Mouse (Mus musculus) midbrain, embryonic 14.5 days (tissue): Measurements from ENCODE around the gene Depp1. TPM values are rescaled to one million over a fixed set of nuclear protein-coding genes. Genes with fewer than 3 reads are reported as not detected.
"Not testable (repeated sequence)": the region's sequence is repeated elsewhere in the genome, so short reads cannot be mapped to it uniquely, and the experiment has no call there.

Source experiments
- ATAC-seq: fragments of 200-750 bp; cut with Nextera tagmentation; 2 replicates; pipeline ENCODE4 v1.8.0; 2017; ENCODE audit warnings: moderate number of reproducible peaks, moderate library complexity; ENCODE audit not compliant: low FRiP score, low TSS enrichment
- DNase-seq: peaks from one replicate; pipeline ENCODE4 v3.0.0-alpha.2; 2015
- H3K27ac ChIP-seq: fragments of 300-500 bp; sonication (generic); replicated peaks from 2 replicates; pipeline ENCODE4 v1.5.1; 2014; ENCODE audit warnings: mild to moderate bottlenecking, low read depth, low read length, moderate library complexity
- H3K27me3 ChIP-seq: fragments of 300-500 bp; sonication (generic); 2 replicates; pipeline ENCODE4 v1.6.1; 2014; ENCODE audit warnings: low read length, control low read depth, mixed read lengths; ENCODE audit not compliant: control insufficient read depth, insufficient read depth
- H3K36me3 ChIP-seq: fragments of 300-500 bp; sonication (generic); 2 replicates; pipeline ENCODE4 v1.6.1; 2014; ENCODE audit warnings: low read length, control low read depth; ENCODE audit not compliant: control insufficient read depth, insufficient read depth
- H3K4me1 ChIP-seq: fragments of 300-500 bp; sonication (generic); 2 replicates; pipeline ENCODE4 v1.6.1; 2014; ENCODE audit warnings: mild to moderate bottlenecking, antibody characterized with exemption, low read length, control low read depth; ENCODE audit not compliant: control insufficient read depth, insufficient read depth
- H3K4me2 ChIP-seq: fragments of 300-500 bp; sonication (generic); 2 replicates; pipeline ENCODE4 v1.6.1; 2014; ENCODE audit warnings: mild to moderate bottlenecking, low read length, moderate library complexity
- H3K4me3 ChIP-seq: fragments of 300-500 bp; sonication (generic); replicated peaks from 2 replicates; pipeline ENCODE4 v1.5.1; 2014; ENCODE audit warnings: low read depth, low read length
- H3K9ac ChIP-seq: fragments of 300-500 bp; sonication (generic); replicated peaks from 2 replicates; pipeline ENCODE4 v1.6.1; 2014; ENCODE audit warnings: mild to moderate bottlenecking, low read length, moderate library complexity
- H3K9me3 ChIP-seq: fragments of 300-500 bp; sonication (generic); 2 replicates; pipeline ENCODE4 v1.6.1; 2016; ENCODE audit warnings: low read length, control low read depth, mixed read lengths; ENCODE audit not compliant: control insufficient read depth
- WGBS: fragments of 180-500 bp; shearing (Covaris S2); extraction: QIAGEN DNeasy Blood & Tissue Kit; methylation state at CpG from one replicate; pipeline ENCODE4 v1.1.7; 2014; 5-methylcytosine and 5-hydroxymethylcytosine counted together
- polyA plus RNA-seq: library from polyadenylated mRNA; unstranded; fragments of >200 nt; fragmentation: Nextera tagmentation; extraction: Ambion mirVana; gene quantifications from 2 replicates; pipeline ENCODE4 v1.2.1, GENCODE M21; 2014

Depp1 gene
- 4.7 and 7.3 TPM in 2 replicates for polyA plus RNA-seq

GRCm38 (mm10) chr6:116650406-116650805 lies at the start of gene Depp1:
Depp1 (plus strand) TSS chr6:116650609.
- Histone ChIP-seq H3K4me1 (no peaks in the 10 kb centered on the region), H3K4me2 (no peak within 1 kb of the TSS), H3K4me3 (no peak within 1 kb of the TSS), H3K27me3 (no peaks in the 10 kb centered on the region), H3K27ac (no peak within 1 kb of the TSS), H3K36me3 (no peaks in the 10 kb centered on the region), H3K9ac (no peak within 1 kb of the TSS), H3K9me3 (no peaks in the 10 kb centered on the region)
- no peak for DNase-seq
- WGBS = 92% methylated on average over 6 of the region's 6 CpGs
- ATAC-seq = no peak

GRCm38 (mm10) chr6:116600969-116601368 lies 49.4 kb upstream of the Depp1 start:
- not testable (repeated sequence) for H3K4me1 ChIP-seq, H3K4me3 ChIP-seq, H3K4me2 ChIP-seq, H3K9ac ChIP-seq, DNase-seq, H3K27ac ChIP-seq, H3K36me3 ChIP-seq, H3K27me3 ChIP-seq, H3K9me3 ChIP-seq, ATAC-seq

- H3K27ac ChIP-seq = no peak overlapping the region
- no peak for ATAC-seq
- no peak overlapping the region for H3K4me2 ChIP-seq
- peak; percentile 19 for DNase-seq
- no peaks in the 10 kb centered on the region for H3K36me3 ChIP-seq
- 51% methylated on average over 4 of the region's 4 CpGs for WGBS
- H3K9ac ChIP-seq = no peak overlapping the region
- no peaks in the 10 kb centered on the region for H3K9me3 ChIP-seq
- H3K27me3 ChIP-seq = no peaks in the 10 kb centered on the region
- no peak overlapping the region for H3K4me3 ChIP-seq
- no peaks in the 10 kb centered on the region for H3K4me1 ChIP-seq
These were observed 43.2 kb upstream of the Depp1 start for GRCm38 (mm10) chr6:116607230-116607629.

GRCm38 (mm10) chr6:116615719-116616118 lies 34.7 kb upstream of the Depp1 start:
- H3K27me3 ChIP-seq = no peaks in the 10 kb centered on the region
- ATAC-seq = no peak
- 85% methylated on average over 2 of the region's 2 CpGs for WGBS
- H3K4me1 ChIP-seq = no peaks in the 10 kb centered on the region
- H3K9me3 ChIP-seq = no peaks in the 10 kb centered on the region
- no peak overlapping the region for H3K4me2 ChIP-seq
- no peak overlapping the region for H3K27ac ChIP-seq
- no peak overlapping the region for H3K4me3 ChIP-seq
- no peak overlapping the region for H3K9ac ChIP-seq
- H3K36me3 ChIP-seq = no peaks in the 10 kb centered on the region
- no peak for DNase-seq

- ATAC-seq (no peak), DNase-seq (no peak)
These were observed 32.3 kb upstream of the Depp1 start for GRCm38 (mm10) chr6:116618073-116618472.

GRCm38 (mm10) chr6:116621318-116622023 lies 28.9 kb upstream of the Depp1 start:
- 72% methylated on average over 8 of the region's 8 CpGs for WGBS
- no peak for ATAC-seq
- DNase-seq = no peak
- Histone ChIP-seq H3K4me1 (no peaks in the 10 kb centered on the region), H3K4me2 (no peak overlapping the region), H3K36me3 (peaks cover 18% of the 10 kb centered on the region), H3K9ac (no peak overlapping the region), H3K9me3 (no peaks in the 10 kb centered on the region), H3K27me3 (no peaks in the 10 kb centered on the region), H3K4me3 (no peak overlapping the region), H3K27ac (no peak overlapping the region)

More at GRCm38 (mm10) chr6:116618073-116618472, 32.3 kb upstream of the Depp1 start:
- H3K4me2 ChIP-seq = no peak overlapping the region
- no peaks in the 10 kb centered on the region for H3K9me3 ChIP-seq
- H3K27me3 ChIP-seq = no peaks in the 10 kb centered on the region
- no peaks in the 10 kb centered on the region for H3K4me1 ChIP-seq
- no peak overlapping the region for H3K9ac ChIP-seq
- H3K36me3 ChIP-seq = no peaks in the 10 kb centered on the region
- H3K27ac ChIP-seq = no peak overlapping the region
- H3K4me3 ChIP-seq = no peak overlapping the region

GRCm38 (mm10) chr6:116626417-116626816 lies 24.0 kb upstream of the Depp1 start:
- not testable (repeated sequence) for ATAC-seq, H3K9me3 ChIP-seq, H3K4me2 ChIP-seq, DNase-seq, H3K27me3 ChIP-seq, H3K9ac ChIP-seq, H3K4me1 ChIP-seq, H3K27ac ChIP-seq, H3K4me3 ChIP-seq
- 99% methylated on average over 9 of the region's 9 CpGs for WGBS
- peaks cover 25% of the 10 kb centered on the region for H3K36me3 ChIP-seq

GRCm38 (mm10) chr6:116628095-116628494 lies 22.3 kb upstream of the Depp1 start:
- Histone ChIP-seq H3K9me3 (no peaks in the 10 kb centered on the region), H3K4me2 (peak overlapping the region; percentile 82), H3K27me3 (no peaks in the 10 kb centered on the region), H3K4me3 (peak overlapping the region; percentile 90), H3K4me1 (peaks cover 5% of the 10 kb centered on the region), H3K27ac (peak overlapping the region; percentile 96), H3K36me3 (peaks cover 25% of the 10 kb centered on the region), H3K9ac (peak overlapping the region; percentile 98)
- 14% methylated on average over 9 of the region's 9 CpGs for WGBS
- no peak for DNase-seq
- no peak for ATAC-seq

GRCm38 (mm10) chr6:116628539-116629171 lies 21.8 kb upstream of the Depp1 start, which contains the start of gene Zfp422:
Zfp422 (minus strand) TSS chr6:116628999.
- Histone ChIP-seq H3K4me1 (peaks cover 5% of the 10 kb centered on the region), H3K27me3 (no peaks in the 10 kb centered on the region), H3K4me2 (peak within 1 kb of the TSS; percentile 82), H3K4me3 (peak within 1 kb of the TSS; percentile 90), H3K9ac (peak within 1 kb of the TSS; percentile 98), H3K9me3 (no peaks in the 10 kb centered on the region), H3K36me3 (peaks cover 25% of the 10 kb centered on the region), H3K27ac (peak within 1 kb of the TSS; percentile 96)
- ATAC-seq (peak; percentile 94), DNase-seq (peak; percentile 95)
- WGBS = under 1% methylated on average over 56 of the region's 56 CpGs
